Mouse (Mus musculus) cerebellum, adult 18-20 months (tissue): Measurements from ENCODE around the gene Msgn1.

Experiments used
- DNase-seq, 2 experiments: peaks; one replicate each; pipeline ENCODE4 v3.0.0; 2021

Gene Msgn1

DNA sequence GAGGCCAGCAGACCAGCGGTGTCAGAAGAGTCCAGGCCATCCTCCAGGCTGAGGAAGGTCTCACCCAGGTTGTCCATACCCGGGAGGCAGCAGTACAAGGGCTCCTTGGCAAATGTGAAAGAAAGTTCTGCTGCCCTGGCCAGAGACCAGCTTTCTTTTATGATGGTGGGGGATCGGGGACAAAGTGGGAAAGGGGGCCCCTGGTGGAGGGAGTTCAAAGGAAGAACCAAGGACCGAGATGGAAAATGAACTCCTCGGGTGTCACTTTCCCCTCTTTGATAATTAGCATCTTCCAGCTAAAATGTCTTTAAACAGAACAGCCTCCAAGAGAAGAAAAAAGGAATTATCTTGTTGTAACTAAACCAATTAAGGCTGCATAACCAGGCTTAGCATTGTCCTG, at the start of gene Msgn1:
TSS of gene Msgn1 (minus strand) at position 101 of the 400 bp plus-strand sequence.
- no peak for DNase-seq

DNA sequence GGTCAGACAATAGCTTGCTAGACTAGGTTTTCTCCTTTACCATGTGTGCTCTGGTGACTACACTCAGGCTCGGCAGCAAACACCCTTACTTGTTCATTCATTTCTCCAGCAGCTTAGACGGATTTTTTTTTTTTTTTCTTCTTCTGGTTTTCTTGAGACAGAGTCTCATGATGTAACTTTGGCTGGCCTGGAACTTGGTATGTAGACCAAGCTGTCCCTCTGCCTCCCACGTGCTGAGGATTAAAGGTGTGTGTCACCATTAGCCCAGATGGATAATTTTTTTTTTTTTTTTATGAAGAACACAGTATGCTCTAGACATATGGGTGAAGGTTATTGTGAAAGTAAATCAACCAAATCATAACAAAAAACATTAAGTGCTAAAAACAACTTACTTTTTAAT, 41.5 kb upstream of the Msgn1 start:
- DNase-seq = no peak

DNA sequence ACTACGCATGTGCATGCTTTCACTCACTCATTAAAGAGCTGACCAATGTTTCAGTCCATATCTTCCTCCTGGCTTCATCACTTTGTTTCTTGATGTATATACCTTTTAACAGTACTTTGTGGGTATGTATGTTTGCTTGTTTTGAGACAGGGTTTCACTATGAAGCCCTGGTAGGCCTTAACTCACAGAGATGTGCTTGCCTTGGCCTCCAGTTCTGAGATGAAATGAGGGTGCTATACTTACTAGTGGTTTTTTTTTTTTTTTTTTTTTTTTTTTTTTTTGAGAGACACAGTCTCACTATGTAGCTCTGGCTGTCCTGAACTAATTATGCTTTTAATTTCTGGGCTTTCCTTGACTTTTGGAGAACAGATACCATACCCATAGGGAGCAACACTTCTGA, 38.7 kb upstream of the Msgn1 start:
- no peak for DNase-seq

DNA sequence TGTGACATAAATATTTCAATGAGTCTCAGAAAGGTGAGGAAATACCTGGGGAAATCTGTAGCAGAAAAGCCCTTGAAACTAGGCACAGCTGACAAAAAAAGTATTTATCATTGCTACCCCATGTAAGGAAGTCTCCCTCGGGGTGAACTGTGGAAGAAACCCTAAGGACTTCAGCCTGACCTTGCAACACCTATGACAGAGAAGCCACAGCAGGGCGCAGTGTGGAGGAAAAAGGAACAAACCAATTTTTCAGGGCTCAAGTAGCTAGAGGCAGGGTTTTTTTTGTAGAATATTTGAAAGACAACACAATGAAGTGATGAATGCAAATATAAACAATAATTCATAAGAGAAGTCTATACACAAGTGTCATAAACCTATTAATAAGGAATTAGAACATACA, 27.2 kb upstream of the Msgn1 start:
- no peak for DNase-seq

DNA sequence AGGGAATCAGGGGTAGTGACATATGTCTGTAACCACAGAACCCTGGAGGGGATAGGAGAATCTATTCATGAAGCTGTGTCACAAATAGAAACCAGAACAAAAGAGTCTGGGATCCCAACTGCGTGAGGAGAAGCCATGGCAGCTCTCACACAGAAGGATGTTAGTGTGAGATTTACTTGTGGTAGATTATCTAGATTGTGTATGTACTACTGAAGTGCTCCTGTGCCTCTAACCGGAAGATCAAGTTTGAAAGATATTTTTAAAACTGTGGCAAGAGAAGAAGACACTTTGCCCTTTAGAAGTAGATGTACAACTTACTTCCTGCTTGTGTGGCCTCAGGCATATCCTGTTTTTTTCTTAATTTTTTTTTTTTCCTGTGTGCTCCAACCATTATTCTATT, 21.5 kb upstream of the Msgn1 start:
- no peak for DNase-seq

DNA sequence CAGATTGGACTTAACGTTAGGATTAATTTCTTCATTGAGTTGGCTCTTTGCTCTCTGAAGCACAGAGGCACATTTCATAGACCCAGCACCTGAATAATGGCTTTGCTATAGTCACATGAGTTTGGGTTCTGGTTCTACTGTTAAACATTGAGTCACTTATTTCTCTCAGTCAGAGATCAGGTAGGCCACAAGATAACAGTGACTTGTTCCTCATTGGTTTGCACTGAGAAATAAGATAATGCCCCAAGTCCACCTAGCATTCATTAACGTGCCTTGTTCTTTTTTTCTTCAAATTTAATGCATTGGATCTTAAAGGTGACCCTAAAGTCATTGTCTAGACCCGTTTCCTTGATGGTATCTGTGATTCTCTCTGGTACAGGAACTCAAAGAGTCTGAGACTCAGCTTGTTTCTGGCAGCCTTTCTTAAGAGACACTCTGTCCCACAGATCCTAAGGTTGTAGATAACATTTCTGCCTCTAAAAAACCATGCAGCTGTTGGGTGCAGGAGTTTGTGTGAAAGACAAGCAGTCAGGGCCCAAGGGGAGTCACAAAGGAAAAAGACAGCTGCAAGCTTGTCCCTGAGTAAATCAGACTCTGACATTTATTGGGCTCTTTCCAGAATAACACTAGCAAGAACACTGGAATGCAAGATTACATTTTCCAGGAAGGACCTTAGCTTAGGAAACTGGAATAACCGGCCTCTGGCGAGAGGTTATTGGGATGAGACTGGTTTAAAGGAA, 17.9 kb upstream of the Msgn1 start:
- no peak for DNase-seq

DNA sequence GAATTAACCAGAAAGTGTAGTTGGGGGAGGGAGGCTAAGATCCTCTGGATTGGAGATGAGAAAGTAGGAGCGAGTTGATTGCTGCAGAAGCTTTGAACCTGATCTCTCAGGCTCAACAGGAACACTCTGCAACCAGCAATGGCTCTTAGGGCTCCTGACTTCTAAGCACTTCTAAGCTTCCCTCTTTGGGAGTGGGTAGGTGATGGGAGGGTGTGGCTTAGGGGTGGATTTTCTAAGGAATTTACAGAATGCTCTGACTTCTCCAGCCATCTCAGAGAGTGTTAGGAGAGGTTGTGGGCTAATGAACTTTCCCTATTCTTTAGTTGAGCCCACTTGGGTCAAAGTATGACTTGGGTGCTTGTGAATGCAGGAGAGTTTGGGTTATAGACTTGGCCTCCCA, 17.4 kb upstream of the Msgn1 start:
- no peak for DNase-seq

DNA sequence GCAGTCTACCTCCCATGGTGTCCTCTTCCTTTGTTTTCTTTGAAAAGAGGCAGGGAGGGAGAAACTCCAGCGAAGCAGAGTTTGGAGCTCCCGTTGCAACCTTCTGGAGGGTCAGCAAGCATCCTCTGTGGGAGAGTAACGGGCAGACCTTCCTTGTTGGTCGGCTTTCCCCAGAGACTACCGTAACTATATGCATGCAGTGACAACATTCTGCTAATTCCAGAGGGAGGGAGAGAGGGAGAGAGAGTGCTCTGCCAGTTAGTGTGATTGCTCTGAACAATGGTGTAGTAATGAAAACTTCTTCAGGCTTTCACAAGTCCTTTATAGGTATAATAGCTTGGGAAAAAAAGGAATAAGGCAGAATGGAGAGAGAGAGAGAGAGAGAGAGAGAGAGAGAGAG, 15.9 kb upstream of the Msgn1 start:
- no peak for DNase-seq

DNA sequence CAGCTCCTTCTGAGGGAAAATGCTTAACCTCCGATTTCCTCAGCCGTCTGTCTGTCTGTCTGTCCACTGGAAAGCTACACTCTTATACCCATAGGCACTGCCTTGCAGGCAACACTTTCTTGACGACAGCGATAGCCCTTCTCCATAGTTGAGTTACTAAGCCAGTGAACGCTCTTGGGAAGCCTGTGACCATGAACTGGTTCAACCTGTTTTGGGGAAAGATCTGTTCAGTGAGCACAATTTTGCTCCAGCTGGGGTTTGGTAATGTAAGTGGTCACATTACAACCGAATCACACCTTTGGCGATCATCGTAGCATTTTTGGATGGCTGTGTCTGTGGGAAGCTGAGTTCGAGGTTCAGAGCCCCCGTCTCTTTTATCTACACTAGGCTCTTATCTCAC, 14.3 kb upstream of the Msgn1 start:
- no peak for DNase-seq

DNA sequence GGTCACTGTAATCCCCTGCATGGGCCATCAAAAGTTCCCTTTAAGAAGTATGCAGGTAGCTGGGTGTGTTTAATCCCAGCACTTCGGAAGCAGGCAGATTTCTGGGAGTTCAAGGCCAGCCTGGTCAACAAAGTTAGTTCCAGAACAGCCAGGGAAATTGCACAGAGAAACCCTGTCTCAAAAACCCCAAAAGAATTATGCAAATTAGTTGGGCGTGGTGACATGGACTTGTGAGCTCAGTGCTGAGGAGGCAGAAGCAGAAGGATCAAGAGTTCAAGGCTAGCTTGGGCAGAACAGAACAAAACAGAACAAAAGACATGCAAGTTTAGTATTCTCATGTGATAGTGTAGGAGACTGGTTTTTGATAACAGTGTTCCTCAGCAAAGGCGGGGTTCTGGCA, 13.8 kb upstream of the Msgn1 start:
- DNase-seq = no peak

DNA sequence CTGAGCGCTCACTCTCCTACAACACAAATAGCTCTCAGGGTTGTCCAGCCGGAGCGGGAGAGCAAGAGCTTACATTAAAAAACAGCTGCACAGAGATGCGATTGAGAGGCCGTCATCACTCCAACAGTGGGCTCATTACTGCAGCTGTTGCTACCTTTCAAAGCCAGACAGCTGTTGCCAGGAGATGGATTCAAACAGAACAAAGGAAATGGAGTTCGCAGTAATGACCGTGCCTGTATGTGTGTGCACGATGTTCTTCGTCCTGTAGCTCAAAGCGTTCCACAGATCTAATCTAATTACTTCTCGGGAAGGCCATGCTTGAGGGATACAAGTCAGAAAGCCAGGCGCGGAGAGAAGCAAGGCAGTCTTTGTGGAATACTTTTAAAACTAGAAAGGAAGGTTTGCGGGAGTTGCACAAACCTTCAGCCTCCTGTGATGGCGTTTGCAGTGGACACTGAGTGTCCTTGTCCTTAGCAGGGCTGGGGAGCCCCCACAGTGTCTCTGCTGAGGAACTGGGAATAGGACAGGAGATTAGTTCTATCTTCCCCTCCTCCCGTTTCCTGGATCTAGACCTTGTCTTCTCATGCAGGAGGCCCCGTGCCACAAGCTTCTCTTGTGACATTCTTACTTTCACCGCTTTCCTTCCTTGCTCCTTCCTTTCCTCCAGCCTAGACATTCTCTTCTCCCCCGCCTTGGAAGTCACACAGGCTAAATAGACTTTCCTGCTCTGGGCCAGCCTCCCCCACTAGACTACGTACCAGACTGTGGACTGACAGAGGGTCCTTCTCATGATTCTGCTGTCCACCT, 13.0 kb upstream of the Msgn1 start:
- DNase-seq = no peak

DNA sequence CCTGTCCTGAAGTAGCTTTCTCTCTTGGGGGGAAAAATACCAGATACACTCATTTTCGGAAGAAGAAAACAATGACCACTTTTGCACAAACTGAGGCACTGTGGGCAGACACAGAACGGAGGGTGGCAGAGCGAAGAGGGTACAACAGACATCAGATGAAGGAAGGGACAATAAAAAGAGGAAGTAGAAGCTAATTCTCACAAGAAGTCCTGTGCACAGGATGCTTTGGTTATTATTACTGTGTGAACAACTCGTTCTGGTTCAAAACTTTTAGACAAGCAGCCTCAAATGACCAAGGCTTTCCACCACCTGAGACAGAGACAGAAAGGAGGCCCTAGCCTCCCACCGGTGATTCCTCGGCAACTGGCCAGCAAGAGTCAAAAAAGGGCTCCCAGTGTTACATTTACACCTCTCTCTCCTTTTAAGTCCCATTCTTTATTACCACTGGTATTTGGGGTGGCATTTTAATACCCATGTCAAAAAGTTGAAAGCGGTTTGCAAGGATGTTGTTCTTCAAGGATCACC, 9.0 kb upstream of the Msgn1 start:
- no peak for DNase-seq

DNA sequence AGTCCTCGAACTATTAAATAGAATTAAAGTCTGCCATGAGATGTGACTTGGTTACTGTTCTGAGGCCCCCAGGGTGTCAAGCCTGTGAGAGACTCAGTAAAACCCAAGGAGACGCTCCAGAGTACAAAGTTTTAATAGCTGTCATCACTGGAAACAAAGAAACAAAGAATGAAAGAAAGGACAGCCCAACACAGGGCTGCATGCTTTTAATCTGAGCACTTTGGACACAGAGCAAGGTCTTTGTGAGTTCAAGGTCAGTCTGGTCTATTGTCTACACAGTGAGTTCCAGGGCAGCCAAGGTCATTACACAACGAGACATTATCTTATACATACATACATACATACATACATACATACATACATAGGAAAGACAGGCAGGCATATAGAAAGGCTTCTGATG, 7.7 kb upstream of the Msgn1 start:
- no peak for DNase-seq

DNA sequence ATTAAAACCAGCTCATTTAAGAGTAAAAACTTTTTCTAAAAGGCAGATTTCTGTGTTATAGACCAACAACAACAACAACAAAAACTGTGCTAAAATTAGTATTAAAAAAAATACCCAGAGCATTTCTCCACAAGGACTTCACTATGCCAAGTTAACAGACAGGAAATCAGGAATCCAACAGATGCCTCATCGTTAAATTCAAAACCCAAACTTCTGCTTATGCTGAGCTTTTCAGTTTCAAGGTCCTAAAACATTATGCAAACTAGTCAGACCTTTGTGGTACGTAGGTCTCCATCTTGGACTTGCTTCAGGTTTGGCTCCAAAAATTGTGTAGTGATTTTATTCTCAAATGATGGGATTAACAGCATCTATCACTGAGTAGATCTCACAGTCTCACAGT, 6.8 kb upstream of the Msgn1 start:
- DNase-seq = no peak

DNA sequence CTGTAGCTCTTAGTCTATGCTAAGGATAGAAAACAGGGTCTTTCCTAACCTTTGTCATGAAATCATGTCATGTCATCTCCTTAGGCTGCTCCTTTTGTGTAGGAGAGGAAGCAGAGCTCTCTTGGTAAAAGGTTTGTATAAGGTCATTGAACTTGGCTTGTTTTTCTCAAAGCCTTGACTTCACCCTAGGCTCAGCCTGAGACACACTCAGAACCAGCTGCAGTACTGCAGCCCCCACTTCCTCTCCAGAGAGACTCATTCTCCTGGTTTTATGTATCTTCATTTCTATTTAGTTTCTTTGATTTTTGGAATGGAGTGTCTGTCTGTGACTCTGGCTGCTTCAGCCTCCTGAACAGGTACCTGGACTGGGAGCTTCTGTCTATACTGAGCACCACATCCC, 6.0 kb upstream of the Msgn1 start:
- no peak for DNase-seq

DNA sequence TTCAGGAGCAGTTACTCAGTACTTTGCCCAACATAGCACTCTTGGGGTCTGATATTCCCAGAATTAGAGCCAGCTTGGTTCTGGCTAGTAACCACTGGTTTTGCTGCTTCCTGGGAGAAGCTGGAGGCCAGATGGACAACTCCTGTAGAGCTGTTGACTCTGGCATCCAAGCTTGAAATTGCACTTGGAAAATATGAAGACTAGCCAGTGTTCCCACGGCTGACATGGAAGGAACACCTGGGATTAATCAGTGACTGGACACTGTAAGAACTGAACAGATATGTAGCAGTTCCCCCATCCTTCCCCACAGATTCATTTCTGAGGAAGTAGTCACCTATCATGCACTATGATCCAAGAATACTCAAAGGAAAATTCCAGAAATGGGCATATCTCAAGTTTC, 4.1 kb upstream of the Msgn1 start:
- no peak for DNase-seq

DNA sequence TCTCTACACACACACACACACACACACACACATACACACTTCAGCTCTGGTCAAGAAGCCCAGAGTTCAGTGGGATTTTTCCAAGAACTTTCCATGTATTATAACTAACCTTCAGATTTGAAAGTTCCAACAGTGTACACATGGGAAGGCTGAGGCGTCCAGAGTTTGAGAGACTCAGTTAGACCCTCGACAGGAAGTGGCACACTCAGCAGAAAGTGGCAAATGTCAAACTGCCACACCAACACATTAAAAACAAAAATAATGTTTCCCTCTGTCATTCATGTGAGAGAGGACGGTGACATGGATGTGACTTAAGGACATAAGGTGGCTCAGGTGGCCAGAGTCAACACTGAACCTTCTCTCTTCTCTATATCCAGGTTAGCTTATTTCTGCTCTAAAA, 1.6 kb upstream of the Msgn1 start:
- DNase-seq = no peak

DNA sequence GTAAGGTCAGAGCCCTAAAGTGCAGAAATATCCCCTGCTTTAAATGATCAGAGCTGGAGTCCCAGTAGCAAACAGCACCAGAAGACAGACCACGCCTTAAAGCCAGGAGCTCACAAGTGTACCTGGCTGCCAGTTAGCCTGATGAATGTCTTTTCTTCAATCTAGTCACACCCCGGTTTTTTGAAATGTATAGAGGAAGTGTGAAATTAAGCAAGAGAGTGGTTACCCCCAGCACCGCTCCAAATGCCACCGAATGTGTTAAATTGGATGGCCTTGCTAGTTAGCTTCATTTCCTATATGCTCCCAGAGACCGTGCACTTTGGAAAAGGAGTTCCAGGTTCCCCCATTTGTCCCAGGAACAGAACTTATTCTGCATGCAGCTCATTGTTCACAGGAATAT, 864 bp upstream of the Msgn1 start:
- DNase-seq = no peak

DNA sequence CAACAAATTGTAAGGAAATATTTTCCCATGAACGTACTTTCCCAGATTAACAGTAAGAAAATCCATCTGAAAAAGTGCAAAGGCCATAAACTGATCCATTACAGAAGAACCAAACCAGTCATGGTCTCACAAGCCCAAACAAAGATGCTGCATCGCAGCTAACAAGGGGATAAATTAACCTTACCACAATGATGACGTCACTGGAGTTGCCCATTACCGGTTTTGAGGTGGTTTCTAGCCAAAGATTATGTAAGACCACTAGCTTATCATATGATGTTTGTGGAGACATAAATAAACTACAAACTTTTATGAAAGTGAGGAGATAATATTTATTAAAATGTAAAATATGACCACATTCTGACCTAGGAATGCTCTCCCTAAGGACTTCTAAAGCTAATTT, 2.5 kb downstream of the Msgn1 start:
- no peak for DNase-seq

DNA sequence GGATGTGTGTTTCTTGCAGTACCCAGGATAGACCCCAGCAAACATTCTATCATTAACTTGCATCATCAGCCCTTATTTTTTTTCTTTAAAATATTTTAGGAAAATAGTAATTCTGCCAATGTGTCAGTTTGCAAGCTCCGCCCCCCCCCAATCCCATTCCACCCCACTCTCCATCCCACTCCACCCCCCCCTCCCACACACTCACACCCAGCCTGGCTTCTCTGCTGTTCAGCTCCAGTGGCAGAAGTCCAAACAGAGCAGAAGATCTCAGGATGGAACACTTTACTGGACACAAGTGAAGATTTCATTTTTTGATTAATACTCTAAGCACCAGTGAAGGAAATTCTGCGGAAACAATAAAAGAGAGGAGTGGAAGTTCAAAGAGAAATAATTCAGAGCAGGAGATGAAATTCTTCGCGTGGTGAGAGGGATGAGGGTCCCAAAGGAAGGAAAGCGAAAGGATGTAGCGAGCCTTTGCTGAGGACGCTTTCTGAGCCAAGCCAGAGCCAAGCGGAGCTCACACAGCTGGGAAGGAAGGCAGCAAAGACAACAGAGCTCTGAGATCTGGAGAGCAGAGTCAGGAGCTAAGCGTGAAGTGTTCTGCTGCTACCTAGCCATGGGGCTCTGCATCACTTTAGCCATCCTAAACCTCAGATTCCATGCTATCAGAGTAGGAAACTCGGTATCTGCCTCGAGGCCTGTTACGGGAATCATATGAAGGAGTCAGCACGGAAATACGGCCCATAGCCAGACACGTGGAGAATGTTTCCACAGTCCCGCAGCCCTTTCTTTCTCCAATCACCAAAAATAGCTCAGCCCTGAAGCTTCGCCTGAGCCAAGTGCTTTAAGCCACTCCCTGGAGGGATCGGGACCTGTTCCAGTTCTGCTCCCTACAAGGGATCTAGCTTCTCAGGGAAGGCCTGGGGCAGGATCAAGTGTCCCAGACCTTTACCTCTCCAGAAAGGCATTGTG, 4.8 kb downstream of the Msgn1 start:
- DNase-seq = peak; percentile 24 to 26

DNA sequence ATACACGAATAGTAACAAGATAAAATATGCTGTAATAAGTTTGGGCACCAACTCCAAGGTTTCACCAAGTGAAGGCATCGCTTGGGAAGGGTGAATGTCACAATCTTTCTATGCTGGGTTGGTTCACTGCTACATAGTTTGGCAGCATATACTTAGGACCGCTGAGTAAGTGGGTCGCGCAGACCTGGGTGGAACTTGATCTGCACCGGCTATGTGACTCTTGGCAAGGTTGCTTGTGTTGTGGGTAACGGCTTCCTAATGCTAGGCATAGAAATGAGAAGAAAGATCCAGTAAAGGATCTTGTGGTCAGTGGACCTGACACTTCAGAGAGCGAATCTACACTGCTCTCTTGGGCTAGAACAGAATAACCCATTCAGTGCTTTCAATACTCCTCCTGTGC, 6.3 kb downstream of the Msgn1 start:
- no peak for DNase-seq

DNA sequence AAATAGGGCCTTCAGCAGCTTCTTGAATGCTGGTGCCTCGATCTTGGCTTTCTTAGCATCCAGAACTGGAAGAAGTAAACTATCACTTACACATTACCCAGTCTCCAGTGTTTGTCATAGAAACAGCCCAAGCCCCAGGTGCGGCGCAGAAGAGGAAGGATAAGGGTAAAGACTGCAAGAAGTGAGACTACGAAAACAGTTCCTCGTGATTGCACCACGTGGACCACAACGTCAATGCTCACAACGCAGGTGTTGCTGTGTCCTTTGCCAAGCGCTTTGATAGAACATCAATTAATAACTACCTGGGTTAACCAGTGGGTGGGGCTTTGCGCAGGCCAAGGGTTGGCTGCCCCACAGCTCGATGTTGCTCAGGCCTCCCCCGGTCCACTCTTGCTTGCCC, 8.1 kb downstream of the Msgn1 start:
- no peak for DNase-seq

DNA sequence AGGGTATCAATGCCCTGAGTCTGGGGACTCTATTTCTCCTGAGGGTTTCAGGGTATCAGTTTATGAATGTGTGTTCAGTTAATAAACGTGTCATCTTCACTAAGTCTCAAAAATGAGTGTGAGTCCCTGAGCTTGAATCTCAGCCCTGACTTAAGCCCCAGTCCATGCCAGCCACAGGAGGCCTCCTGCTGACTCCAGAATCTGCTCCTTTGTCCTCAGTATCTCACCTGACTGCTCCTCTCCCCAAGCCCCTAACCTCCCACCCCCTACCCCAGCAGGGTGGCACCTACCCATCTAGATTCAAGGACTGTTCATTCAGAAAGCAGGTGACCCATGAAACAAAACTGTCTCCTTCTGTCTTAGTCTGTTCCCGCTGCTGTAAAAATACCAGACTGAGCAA, 10.2 kb downstream of the Msgn1 start:
- DNase-seq = no peak
